Mouse (Mus musculus) liver (tissue): ENCODE measurements around the gene Unc93b1.

Experiments used
- DNase-seq: peaks from one replicate; pipeline ENCODE4 v3.0.0-alpha.2; 2020; ENCODE audit warnings: mixed read lengths

Gene Unc93b1

DNA sequence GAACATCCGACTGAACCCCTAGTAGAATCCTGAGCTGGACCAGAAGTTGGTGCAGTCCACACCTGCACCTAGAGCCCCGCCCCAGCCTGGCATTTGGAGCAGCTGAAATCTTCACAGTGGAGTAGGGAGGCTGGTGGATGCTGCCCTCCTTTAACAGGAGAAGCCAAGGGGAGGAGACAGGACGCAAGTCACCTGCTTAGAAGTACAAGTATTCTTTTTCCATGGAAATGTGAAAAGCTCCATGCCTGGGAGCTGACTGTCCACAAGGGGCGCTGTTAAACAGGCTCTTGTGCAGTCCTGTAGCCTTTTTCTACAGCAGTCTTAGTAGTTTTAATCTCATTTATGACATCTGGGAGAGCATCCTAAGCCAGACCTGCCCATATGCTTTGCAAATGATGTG lies 53.8 kb downstream of the Unc93b1 start:
- no peak for DNase-seq

DNA sequence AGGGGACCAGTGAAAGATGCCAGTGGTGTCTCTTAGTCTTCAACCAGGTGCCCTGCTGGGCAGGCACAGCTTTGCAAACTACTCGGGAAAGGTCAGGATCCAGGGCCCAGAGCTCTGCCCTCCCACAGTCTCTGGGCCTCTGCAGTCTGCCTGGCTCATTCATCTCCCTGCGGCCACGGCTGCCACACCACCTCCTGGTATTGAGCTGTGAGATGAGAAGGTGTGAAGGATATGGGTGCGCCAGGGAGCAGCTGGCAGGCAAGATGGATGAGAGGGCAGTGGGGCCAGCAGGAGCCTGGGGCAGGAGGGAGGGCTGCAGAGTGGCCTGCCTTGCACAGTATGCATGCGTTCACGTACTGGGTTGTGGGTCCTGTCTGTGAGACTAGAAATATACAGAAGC lies 55.8 kb downstream of the Unc93b1 start:
- no peak for DNase-seq

DNA sequence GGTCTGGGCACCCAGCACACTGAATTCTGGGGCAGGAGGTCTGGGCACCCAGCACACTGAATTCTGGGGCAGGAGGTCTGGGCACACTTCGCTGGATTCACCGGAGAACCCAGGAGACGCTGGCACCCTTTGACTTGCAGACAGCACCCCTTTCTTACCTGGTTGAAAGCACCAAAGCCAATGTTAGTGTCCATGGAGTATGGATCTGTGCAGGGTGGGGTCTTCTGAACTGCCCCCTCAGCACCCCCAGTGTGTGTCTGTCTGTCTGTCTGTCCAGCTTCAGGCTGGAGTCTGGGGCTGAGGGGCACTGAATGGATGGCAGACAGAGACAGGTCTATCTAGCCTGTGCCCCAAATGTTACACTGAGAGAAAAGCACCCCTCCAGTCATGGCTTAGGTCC lies 56.6 kb downstream of the Unc93b1 start:
- no peak for DNase-seq

DNA sequence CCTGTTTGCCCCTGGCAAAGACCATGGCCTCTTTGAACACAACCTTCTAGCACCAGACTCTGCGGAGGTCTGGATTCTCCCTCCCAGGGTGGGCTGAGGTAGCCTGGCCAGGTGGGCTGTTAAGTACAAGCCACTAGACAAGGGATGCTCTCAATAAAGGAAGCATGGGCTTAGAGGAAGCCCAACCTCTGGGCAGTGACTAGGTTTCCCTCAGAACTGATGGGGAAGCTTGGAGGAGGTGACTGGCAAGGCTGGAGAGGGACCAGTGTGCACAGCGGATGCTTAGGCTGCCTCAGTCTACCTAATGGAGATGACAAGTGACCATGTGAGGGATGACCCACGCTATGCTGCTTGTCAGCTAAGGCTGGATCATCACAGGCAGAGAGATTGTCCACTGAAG lies 57.0 kb downstream of the Unc93b1 start:
- DNase-seq, result no peak

DNA sequence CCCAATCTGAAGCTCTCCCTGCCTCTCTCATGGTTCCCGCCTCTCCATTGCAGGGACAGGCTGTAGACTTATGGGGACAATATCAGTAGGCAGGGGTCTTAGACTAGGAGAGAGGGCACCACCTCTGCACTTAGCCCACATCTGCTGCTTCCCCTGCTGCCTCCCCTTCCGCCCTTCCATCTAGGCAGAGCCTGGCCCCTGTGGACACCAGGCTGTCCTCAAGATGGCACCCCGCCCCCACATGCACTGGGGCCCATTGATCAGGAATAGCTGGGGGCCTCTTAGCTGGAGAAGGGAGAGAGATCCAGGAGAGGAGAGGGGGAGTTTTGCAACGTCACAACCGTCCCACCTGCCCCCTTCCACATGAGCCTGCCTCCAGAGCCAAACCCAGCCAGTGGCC lies 57.4 kb downstream of the Unc93b1 start, which contains the start of gene Tbx10:
Gene Tbx10, plus strand, starts transcription at position 337 of the 400 bp plus-strand sequence.
- no peak for DNase-seq

DNA sequence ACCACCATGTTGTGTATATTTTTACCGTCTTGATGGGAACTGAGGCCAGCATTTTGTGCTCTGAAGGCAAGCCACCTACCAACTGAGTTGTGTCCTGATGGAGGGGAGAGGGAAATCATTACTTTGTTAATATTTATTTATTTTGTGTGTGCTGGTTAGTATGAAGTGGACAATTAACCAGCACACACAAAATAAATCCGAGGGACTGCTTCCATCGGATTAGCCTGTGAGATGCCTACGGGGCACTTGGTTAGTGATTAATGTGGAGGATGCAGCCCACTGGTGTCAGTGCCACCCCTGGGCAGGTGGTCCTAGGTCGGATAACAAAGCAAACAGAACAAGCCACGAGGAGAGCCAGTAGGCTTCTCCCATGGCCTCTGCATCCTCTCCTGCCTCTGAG lies 59.9 kb downstream of the Unc93b1 start:
- DNase-seq, result no peak

DNA sequence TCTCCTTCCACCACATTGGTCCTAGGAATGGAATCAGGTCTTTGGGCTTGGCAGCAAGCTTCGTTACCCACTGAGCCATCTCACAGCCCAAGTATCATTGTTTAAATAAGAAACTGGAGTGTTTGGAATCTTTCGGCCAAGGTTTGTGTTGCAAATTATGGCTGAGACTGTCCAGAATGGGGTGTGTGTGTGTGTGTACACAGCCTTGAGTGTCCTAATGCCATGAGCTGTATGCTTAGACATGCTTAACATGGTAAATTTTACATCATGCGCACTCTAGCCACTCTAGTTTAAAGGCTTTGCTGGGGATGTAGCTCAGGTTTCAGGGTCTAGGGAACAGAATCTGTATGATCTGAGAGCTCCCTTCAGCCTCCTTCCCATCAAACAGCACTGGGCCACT lies 60.5 kb downstream of the Unc93b1 start:
- no peak for DNase-seq

DNA sequence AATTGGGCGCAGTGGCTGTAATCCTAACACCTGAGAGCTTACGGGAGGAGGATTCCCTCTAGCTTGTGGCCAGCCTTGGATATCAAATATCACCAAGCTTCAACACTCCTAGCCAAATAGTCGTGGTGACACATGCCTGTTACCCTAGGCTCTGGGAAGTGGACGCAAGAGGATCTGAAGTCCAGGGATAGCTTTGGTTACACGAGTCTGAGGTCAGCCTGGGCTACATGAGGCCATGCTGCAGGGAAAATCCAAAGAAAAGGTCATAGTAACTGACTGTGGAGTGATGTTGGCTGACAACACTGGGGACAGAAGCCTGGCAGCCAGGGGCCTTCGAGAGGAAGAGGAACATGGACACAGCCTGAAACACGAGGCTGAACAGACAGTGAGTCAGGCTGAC lies 61.1 kb downstream of the Unc93b1 start:
- DNase-seq, result no peak

DNA sequence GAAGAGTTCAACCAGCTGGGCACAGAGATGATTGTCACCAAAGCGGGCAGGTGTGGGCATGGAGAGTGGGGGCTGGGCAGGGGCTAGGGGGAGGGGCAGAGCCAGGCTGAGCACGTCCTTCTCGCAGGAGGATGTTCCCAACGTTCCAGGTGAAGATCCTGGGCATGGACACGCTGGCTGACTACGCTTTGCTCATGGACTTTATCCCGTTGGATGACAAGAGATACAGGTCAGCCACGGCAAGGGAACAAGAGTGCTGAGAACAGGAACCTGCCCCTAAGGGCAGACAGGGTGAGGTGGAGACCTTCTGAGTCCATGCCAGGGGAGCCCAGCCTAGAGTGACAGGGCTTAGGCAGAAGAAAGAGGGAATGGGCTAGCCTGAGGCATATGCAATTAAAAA lies 61.8 kb downstream of the Unc93b1 start:
- DNase-seq, result no peak

DNA sequence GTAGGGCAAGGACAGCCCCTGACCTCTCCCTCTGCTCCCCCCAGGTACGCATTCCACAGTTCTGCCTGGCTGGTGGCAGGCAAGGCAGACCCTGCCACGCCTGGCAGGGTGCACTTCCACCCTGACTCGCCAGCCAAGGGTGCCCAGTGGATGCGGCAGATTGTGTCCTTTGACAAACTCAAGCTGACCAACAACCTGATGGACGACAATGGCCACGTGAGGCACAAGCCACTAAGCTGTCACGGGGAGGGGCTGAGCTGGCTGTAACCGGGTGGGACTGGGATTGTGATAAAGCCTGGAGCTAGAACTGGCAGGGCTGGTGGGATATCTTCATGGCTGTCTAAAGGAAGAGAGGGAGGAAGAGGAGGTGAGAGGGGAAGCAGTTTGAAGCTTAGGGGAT lies 62.2 kb downstream of the Unc93b1 start:
- DNase-seq, result no peak

DNA sequence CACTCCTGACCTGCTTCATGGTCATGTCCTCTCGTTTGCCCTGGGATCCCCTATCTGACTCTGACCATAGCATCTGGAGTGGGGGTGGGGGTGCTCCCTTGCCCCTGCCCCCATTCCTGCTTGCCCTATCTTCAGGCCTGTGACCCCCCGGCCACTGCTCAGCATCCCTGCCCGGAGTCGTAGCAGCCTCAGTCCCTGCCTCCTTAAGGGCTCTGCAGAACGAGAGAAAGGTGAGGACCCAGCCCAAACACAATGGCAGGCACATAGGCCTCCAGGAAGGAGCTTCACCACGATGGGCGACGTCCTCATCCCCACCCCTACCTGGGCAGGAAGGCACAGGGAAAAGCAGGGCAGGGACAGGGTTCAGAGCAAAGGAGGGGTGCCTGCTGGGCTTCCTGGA lies 63.3 kb downstream of the Unc93b1 start:
- DNase-seq, result no peak
